Mouse (Mus musculus): ENCODE data around the gene Tuba3a.
"Not testable (repeated sequence)": the region's sequence is repeated elsewhere in the genome, so short reads cannot be mapped to it uniquely, and the experiment has no call there.

Gene Tuba3a

GRCm38 (mm10) chr6:125305465-125305864, 19.6 kb upstream of the Tuba3a start:
- DNase-seq = no peak

GRCm38 (mm10) chr6:125304408-125304807, 18.6 kb upstream of the Tuba3a start:
- DNase-seq = not testable (repeated sequence)

- peak in 1 of 2 experiments; percentile 40 for DNase-seq
These were observed 17.4 kb upstream of the Tuba3a start for GRCm38 (mm10) chr6:125303242-125303641.

GRCm38 (mm10) chr6:125302231-125302982, 16.6 kb upstream of the Tuba3a start:
- DNase-seq = no peak

- no peak for DNase-seq
These were observed 15.1 kb upstream of the Tuba3a start for GRCm38 (mm10) chr6:125300982-125301381.

- DNase-seq = no peak
These were observed 11.4 kb upstream of the Tuba3a start for GRCm38 (mm10) chr6:125297149-125297820.

GRCm38 (mm10) chr6:125294049-125294448, 8.2 kb upstream of the Tuba3a start:
- no peak for DNase-seq

GRCm38 (mm10) chr6:125292256-125292655, 6.4 kb upstream of the Tuba3a start:
- DNase-seq = no peak

- no peak for DNase-seq
These were observed 5.5 kb upstream of the Tuba3a start for GRCm38 (mm10) chr6:125291329-125291728.

GRCm38 (mm10) chr6:125288730-125289129, 2.9 kb upstream of the Tuba3a start:
- DNase-seq = no peak

- DNase-seq = no peak
These were observed 1.1 kb upstream of the Tuba3a start for GRCm38 (mm10) chr6:125286944-125287343.

GRCm38 (mm10) chr6:125284751-125285150, 1.1 kb downstream of the Tuba3a start:
- DNase-seq = no peak

- no peak for DNase-seq
These were observed 1.6 kb downstream of the Tuba3a start for GRCm38 (mm10) chr6:125284250-125284649.

GRCm38 (mm10) chr6:125282721-125283120, 3.1 kb downstream of the Tuba3a start:
- peak; percentile 26 to 60 for DNase-seq

- no peak for DNase-seq
These were observed 6.1 kb downstream of the Tuba3a start for GRCm38 (mm10) chr6:125279729-125280128.

- peak in 1 of 2 experiments; percentile 25 for DNase-seq
These were observed 10.8 kb downstream of the Tuba3a start for GRCm38 (mm10) chr6:125274841-125275563.

- DNase-seq = no peak
These were observed 13.5 kb downstream of the Tuba3a start for GRCm38 (mm10) chr6:125272228-125272785.

GRCm38 (mm10) chr6:125271455-125272227, 14.2 kb downstream of the Tuba3a start:
- peak; percentile 89 to 96 for DNase-seq

- DNase-seq = no peak
These were observed 17.0 kb downstream of the Tuba3a start for GRCm38 (mm10) chr6:125268799-125269198.

GRCm38 (mm10) chr6:125267469-125267868, 18.4 kb downstream of the Tuba3a start:
- no peak for DNase-seq

- DNase-seq = not testable (repeated sequence)
These were observed 19.2 kb downstream of the Tuba3a start for GRCm38 (mm10) chr6:125266600-125266999.

GRCm38 (mm10) chr6:125266091-125266490, 19.8 kb downstream of the Tuba3a start:
- no peak for DNase-seq

Data from cerebellum, postnatal 25 days (tissue).